Mouse (Mus musculus): Measurements from ENCODE around the gene Hs6st1.

DNA sequence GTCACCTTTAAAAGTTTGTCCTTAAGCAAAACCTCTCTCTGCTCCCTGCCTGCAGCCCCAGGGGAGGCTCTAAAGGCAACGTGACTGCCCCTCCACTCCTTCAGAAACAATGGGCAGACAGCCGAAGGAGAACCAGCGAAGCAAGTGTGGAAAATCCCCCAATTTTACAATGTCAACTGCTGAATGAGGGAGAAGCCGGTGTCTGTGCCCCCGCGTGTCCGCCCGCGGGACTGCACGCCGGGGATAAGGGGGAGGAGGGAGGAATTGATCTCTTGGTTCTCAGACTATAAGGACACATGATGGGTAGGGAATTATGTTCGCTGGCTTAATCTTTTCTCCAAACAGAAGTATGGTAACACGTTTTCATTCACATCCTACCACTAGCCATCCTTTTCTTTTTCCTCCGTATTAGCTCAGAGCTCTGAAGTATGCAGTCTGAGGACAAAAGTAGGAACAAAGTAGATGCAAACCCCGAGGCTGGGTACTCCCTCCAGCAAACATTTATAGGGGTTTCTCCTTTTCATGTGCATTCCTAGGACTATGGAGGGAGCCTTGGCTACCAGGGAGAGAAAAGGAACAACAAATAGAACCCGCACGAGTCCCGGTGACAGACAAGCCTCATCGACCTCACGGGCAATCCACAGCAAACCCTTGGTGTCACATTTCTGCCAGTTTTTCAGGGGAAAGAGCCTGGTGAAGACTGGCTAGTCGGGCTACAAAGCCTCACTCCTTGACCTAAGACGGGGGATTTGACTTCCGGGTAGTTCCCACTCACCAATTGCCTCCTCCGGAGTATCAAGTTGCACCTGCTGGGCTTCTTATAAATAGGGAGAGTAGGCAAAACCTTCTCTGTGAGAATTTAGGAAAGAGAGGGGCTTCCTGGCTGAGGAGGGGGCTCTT lies 3.1 kb upstream of the Hs6st1 start:
- TF ChIP-seq CTCF (IDR thresholded peaks at IDR 0.05; ENCODE audit: low read depth) (peak; percentile 94), EP300 (IDR thresholded peaks at IDR 0.05; ENCODE audit: low read depth) (no peak)
